Mouse (Mus musculus) gastrocnemius, postnatal 10 days (tissue): ENCODE data around the gene Fam71b. TPM values are rescaled to one million over a fixed set of nuclear protein-coding genes. Genes with fewer than 3 reads are reported as not detected.

ENCODE experiments used
- DNase-seq: peaks from one replicate; pipeline ENCODE4 v3.0.0; 2021; ENCODE audit warnings: mixed read lengths
- total RNA-seq, 2 experiments: library from RNA; stranded (reverse); gene quantifications; 2 replicates each; pipeline ENCODE4 v1.2.3; 2021

Fam71b gene
- total RNA-seq, 2 experiments from 2014 or later: not detected

- peak; percentile 68 for DNase-seq
Observed at GRCm38 (mm10) chr11:46431129-46431528, 34.8 kb downstream of the Fam71b start.

GRCm38 (mm10) chr11:46435363-46435762 lies 39.0 kb downstream of the Fam71b start:
- no peak for DNase-seq

GRCm38 (mm10) chr11:46436760-46437458 lies 40.5 kb downstream of the Fam71b start, which contains the start of gene Med7:
Gene Med7, plus strand, starts transcription at chr11:46436925.
- DNase-seq: peak; percentile 89

GRCm38 (mm10) chr11:46437459-46438000 lies 41.2 kb downstream of the Fam71b start:
- DNase-seq: no peak

- DNase-seq: no peak
Observed at GRCm38 (mm10) chr11:46439005-46439543, 42.7 kb downstream of the Fam71b start.

GRCm38 (mm10) chr11:46441774-46442173 lies 45.4 kb downstream of the Fam71b start:
- no peak for DNase-seq

- DNase-seq: no peak
Observed at GRCm38 (mm10) chr11:46443152-46443551, 46.8 kb downstream of the Fam71b start.

- no peak for DNase-seq
Observed at GRCm38 (mm10) chr11:46443979-46444378, 47.6 kb downstream of the Fam71b start.

GRCm38 (mm10) chr11:46446150-46446549 lies 49.8 kb downstream of the Fam71b start:
- no peak for DNase-seq

GRCm38 (mm10) chr11:46447644-46448484 lies 51.5 kb downstream of the Fam71b start:
- DNase-seq: no peak

GRCm38 (mm10) chr11:46449461-46450080 lies 53.2 kb downstream of the Fam71b start:
- no peak for DNase-seq

- no peak for DNase-seq
Observed at GRCm38 (mm10) chr11:46454453-46455045, 58.2 kb downstream of the Fam71b start, which contains the start of gene Havcr2. Gene Havcr2, plus strand, starts transcription at chr11:46454935.

Other genes with a start within 250 kb of the Fam71b start
- gene Nipal4, start 230.1 kb upstream of the Fam71b start, total RNA-seq: under 1 TPM; 0.16 to 0.23 TPM
- not detected for gene Fndc9, start 161.0 kb upstream of the Fam71b start, total RNA-seq
- 1 to 10 TPM in 1 of 2 experiments, under 1 TPM in 1; 0.87 to 4.3 TPM for gene Cyfip2, start 83.7 kb upstream of the Fam71b start, total RNA-seq
- under 1 TPM; 0.14 to 0.18 TPM for gene Itk, start 7.0 kb upstream of the Fam71b start, total RNA-seq
- gene Med7, start 40.4 kb downstream of the Fam71b start, total RNA-seq: 10 to 100 TPM; 17.4 to 18.4 TPM
- under 1 TPM; 0.12 to 0.23 TPM for gene Havcr2, start 58.4 kb downstream of the Fam71b start, total RNA-seq
- gene Gm12169, start 127.7 kb downstream of the Fam71b start, total RNA-seq: not detected
- not detected for gene BC053393, start 175.0 kb downstream of the Fam71b start, total RNA-seq
- not detected for gene Dppa1, start 232.7 kb downstream of the Fam71b start, total RNA-seq